Mouse (Mus musculus): ENCODE data around the gene Vmn1r210.
"Not testable (repeated sequence)": the region's sequence is repeated elsewhere in the genome, so short reads cannot be mapped to it uniquely, and the experiment has no call there.

Gene Vmn1r210

GRCm38 (mm10) chr13:22831248-22831647 lies at the start of gene Vmn1r210:
Vmn1r210 (minus strand) TSS chr13:22831348.
- in situ Hi-C loops (cut with MboI; ENCODE audit: low sequenced_read_pairs): no loop called here

GRCm38 (mm10) chr13:22879257-22879656 lies 48.1 kb upstream of the Vmn1r210 start:
- in situ Hi-C loops (cut with MboI; ENCODE audit: low sequenced_read_pairs): loop anchor here (25.0 kb wide), 1 partner anchor 183 kb away; the partner anchor contains the start of gene Vmn1r215

GRCm38 (mm10) chr13:22857461-22857860 lies 26.3 kb upstream of the Vmn1r210 start, which contains the start of gene Vmn1r211:
Vmn1r211 (minus strand) TSS chr13:22857561.
- in situ Hi-C loops (cut with MboI; ENCODE audit: low sequenced_read_pairs): no loop called here

- in situ Hi-C loops (cut with MboI; ENCODE audit: low sequenced_read_pairs): no loop called here
Measured at GRCm38 (mm10) chr13:22854760-22855159, 23.6 kb upstream of the Vmn1r210 start.

- in situ Hi-C loops (cut with MboI; ENCODE audit: low sequenced_read_pairs): no loop called here
Measured at GRCm38 (mm10) chr13:22846798-22847197, 15.7 kb upstream of the Vmn1r210 start.

- in situ Hi-C loops (cut with MboI; ENCODE audit: low sequenced_read_pairs): not testable (repeated sequence)
Measured at GRCm38 (mm10) chr13:22844304-22844703, 13.2 kb upstream of the Vmn1r210 start.

GRCm38 (mm10) chr13:22829395-22829794 lies 1.8 kb downstream of the Vmn1r210 start:
- in situ Hi-C loops (cut with MboI; ENCODE audit: low sequenced_read_pairs): not testable (repeated sequence)

GRCm38 (mm10) chr13:22821601-22822000 lies 9.5 kb downstream of the Vmn1r210 start:
- in situ Hi-C loops (cut with MboI; ENCODE audit: low sequenced_read_pairs): not testable (repeated sequence)

GRCm38 (mm10) chr13:22809582-22809981 lies 21.6 kb downstream of the Vmn1r210 start, which contains the start of gene Vmn1r209:
Vmn1r209 (minus strand) TSS chr13:22809682.
- in situ Hi-C loops (cut with MboI; ENCODE audit: low sequenced_read_pairs): not testable (repeated sequence)

- in situ Hi-C loops (cut with MboI; ENCODE audit: low sequenced_read_pairs): not testable (repeated sequence)
Measured at GRCm38 (mm10) chr13:22788096-22788495, 43.1 kb downstream of the Vmn1r210 start.

GRCm38 (mm10) chr13:22784159-22784558 lies 47.0 kb downstream of the Vmn1r210 start:
- in situ Hi-C loops (cut with MboI; ENCODE audit: low sequenced_read_pairs): not testable (repeated sequence)

- in situ Hi-C loops (cut with MboI; ENCODE audit: low sequenced_read_pairs): not testable (repeated sequence)
Measured at GRCm38 (mm10) chr13:22777300-22777699, 53.8 kb downstream of the Vmn1r210 start, which contains the start of gene Vmn1r208. Vmn1r208 (minus strand) TSS chr13:22777400.
